In the genomic region with DNA sequence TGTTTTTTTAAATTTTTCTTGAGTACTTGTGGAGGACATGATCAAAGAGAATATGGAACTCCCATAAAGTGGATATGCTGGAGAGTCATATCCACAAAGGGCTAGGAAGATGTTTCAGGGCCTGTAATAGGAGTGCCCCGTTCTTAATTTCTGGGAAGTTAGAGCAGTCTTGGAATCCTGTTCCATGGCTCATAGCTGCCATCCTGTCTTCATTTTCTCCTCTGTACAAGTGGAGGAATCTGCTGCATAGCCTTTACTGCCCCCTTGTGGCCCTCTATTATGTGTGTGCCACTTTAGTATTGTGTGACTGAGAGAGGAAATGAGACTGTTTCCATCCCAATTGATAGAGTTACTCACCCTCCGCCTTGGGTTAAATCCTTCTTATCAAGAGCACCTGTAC, we compare ENCODE assay signal across 7 mouse cellular contexts.
DNase-seq lines count a peak whose midpoint lies in the region; ATAC-seq lines count a peak whose summit lies in the region.

No protein-coding gene starts in this region.

- intact Hi-C loops in gastrocnemius, postnatal 14 days (cut with DNase I; ENCODE audit: low total_unique reads), result loop anchor here (10.0 kb wide), 1 partner anchor 444 kb away; no protein-coding TSS in a partner anchor

- DNase-seq in CD4-positive, CD25-positive, alpha-beta regulatory T cell, adult 2 months (ENCODE audit: low read depth, low spot score), result peak; percentile 82
- peak; percentile 57 for DNase-seq in MN1 (ENCODE audit: low spot score)
- DNase-seq in cerebellum, adult 9-11 months, result peak; percentile 66
- peak; percentile 53 for DNase-seq in gastrocnemius, postnatal 14 days
- peak; percentile 68 for DNase-seq in layer of hippocampus, adult 9-11 months
- DNase-seq in skeletal muscle tissue, adult 2 months (ENCODE audit: low read depth, low spot score), result peak; percentile 30

- peak; percentile 54; the same call in 1 of the 2 replicates for ATAC-seq in megakaryocyte progenitor cell, adult 5-6 weeks (replicated peaks; ENCODE audit: poor library complexity)

Comparison
In these comparisons a context has a peak if more than half of its experiments do, and no peak if none do; other contexts are left out.
1. Peak in every context shown above with its lines: DNase-seq and ATAC-seq.
2. DNase-seq: peak in every context shown above with its lines; median percentile 82 in CD4-positive, CD25-positive, alpha-beta regulatory T cell, adult 2 months; 68 in layer of hippocampus, adult 9-11 months; 66 in cerebellum, adult 9-11 months; 57 in MN1; 53 in gastrocnemius, postnatal 14 days; 30 in skeletal muscle tissue, adult 2 months.